Mouse (Mus musculus): ENCODE results near the gene Cacna2d3.

- TF ChIP-seq HCFC1 (IDR thresholded peaks at IDR 0.05; ENCODE audit: borderline replicate concordance, insufficient read depth, low read length): no peak
- TF ChIP-seq CHD2 (IDR thresholded peaks at IDR 0.05; ENCODE audit: low read depth, low read length): no peak
Observed at GRCm38 (mm10) chr14:28955181-28955580, 766.5 kb downstream of the Cacna2d3 start.

Data from ES-E14 (cell line).